In the genomic region with DNA sequence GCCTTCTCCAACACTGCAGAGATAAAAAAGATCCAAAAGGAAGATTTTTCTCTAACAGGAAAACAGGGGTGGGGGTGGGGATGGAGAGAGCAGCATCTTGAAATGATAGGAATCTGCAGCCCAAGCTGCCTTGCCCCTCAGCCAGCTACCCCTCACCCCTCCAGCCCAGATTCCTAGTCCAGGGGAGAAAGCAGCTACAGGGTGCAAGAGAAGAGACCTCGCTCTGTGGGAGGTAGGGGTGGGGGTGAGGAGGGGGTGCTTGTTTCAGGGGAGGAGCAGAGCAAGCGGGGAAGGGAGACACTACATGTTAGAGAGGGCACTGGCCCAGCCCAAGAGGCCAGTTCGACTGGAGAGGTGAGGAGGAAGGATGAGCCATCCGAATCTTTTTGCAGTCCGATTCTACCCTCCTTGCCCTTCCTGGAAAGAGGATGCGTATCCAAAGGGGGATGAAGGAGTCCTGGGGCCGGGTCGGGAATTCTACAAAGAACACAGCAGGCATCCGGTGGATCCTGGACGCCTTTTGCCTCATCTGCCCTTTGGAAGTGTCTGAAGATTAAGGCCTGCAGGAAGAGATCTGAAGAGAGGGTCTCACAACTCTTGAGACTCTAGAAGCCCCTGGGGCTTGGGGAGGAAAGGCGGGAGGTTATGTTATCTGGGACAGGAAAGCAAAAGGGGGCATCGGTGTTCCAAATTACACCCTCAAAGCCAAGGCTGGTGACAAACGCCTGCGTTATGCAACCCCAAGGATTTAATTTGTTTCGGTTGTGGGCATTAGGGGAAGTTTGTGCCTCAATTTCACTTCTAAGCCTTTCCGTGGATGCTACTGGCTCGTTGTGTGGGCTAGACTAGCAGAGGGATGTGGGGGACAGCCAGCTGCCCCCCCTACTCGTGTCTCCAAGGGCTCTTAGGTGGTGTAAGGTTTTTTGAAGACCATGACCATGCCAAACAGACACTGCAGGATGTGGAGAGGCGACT, we compare ENCODE assay signal across 12 mouse cellular contexts. TPM values are rescaled to one million over a fixed set of nuclear protein-coding genes. Genes with fewer than 3 reads are reported as not detected.
DNase-seq lines count a peak whose midpoint lies in the region; ATAC-seq and TF ChIP-seq lines count a peak whose summit lies in the region.
"Had no signal": no experiment of that assay in that cellular context is flagged by ENCODE, and none has a peak within 500 bp of the region (broad histone marks: within the 10 kb centered on the region; RNA-seq: fewer than 3 reads in every experiment).

No protein-coding gene starts in this region.

- peak overlapping the region in 1 of 2 experiments; percentile 56; a peak in 1 of 4 replicates for H3K4me3 ChIP-seq in heart, embryonic 14.5 days (ENCODE audit: control insufficient read depth in 1 of 2, insufficient read depth in 1 of 2, low read depth in 1 of 2, low read length in 2 of 2)
- H3K4me3 ChIP-seq in bone marrow macrophage, adult 2 months (ENCODE audit: insufficient read depth, low read length), result peak overlapping the region; percentile 1; the same call in 1 of the 2 replicates
- peak overlapping the region; percentile 53; the same call in 1 of the 2 replicates for H3K4me3 ChIP-seq in forebrain, embryonic 15.5 days

- TF ChIP-seq POLR2A in bone marrow macrophage, adult 2 months (IDR thresholded peaks at IDR 0.05; ENCODE audit: borderline replicate concordance, low read depth, low read length), result no peak

- WGBS in heart, embryonic 14.5 days, result 11% methylated on average over 19 of the region's 19 CpGs
- 7% methylated on average over 19 of the region's 19 CpGs for WGBS in forebrain, embryonic 15.5 days

- TF ChIP-seq CTCF in bone marrow macrophage, adult 2 months (IDR thresholded peaks at IDR 0.05; ENCODE audit: low read depth, low read length), result no peak

- no peaks in the 10 kb centered on the region for H3K9me3 ChIP-seq in heart, embryonic 14.5 days (ENCODE audit: control insufficient read depth, low read length)
- no peaks in the 10 kb centered on the region for H3K9me3 ChIP-seq in forebrain, embryonic 15.5 days

- no peak overlapping the region for H3K27ac ChIP-seq in heart, embryonic 14.5 days (replicated peaks in 1 of 2; ENCODE audit: control insufficient read depth in 1 of 2, insufficient read depth in 1 of 2, low read depth in 2 of 2, low read length in 2 of 2)
- no peak overlapping the region for H3K27ac ChIP-seq in bone marrow macrophage, adult 2 months (ENCODE audit: insufficient read depth, low read depth, low read length)
- no peak overlapping the region for H3K27ac ChIP-seq in forebrain, embryonic 15.5 days (replicated peaks)

- peaks cover under 1% of the 10 kb centered on the region; the same call in 1 of the 2 replicates for H3K36me3 ChIP-seq in heart, embryonic 14.5 days (ENCODE audit: control insufficient read depth, insufficient read depth, low read length)
- no peaks in the 10 kb centered on the region for H3K36me3 ChIP-seq in forebrain, embryonic 15.5 days

- no peak for ATAC-seq in heart, embryonic 14.5 days (ENCODE audit: insufficient number of reproducible peaks, insufficient read depth, low FRiP score, low read depth)
- ATAC-seq in forebrain, embryonic 15.5 days (replicated peaks), result no peak
- peak; percentile 54 for ATAC-seq in megakaryocyte, adult 5-6 weeks (ENCODE audit: poor library complexity, severe bottlenecking)
- ATAC-seq in erythroblast, adult 5-6 weeks (replicated peaks; ENCODE audit: low FRiP score, poor library complexity, severe bottlenecking), result no peak
- ATAC-seq: CD4-positive, CD25-positive, alpha-beta regulatory T cell, adult 4 months had no signal

- H3K4me1 ChIP-seq in heart, embryonic 14.5 days (ENCODE audit: control insufficient read depth in 2 of 2, insufficient read depth in 2 of 2, low read length in 2 of 2), result peaks cover 17 to 30% of the 10 kb centered on the region in 2 experiments
- H3K4me1 ChIP-seq in bone marrow macrophage, adult 2 months (ENCODE audit: control insufficient read depth, insufficient read depth, low read length), result peaks cover 9% of the 10 kb centered on the region
- H3K4me1 ChIP-seq in forebrain, embryonic 15.5 days, result peaks cover 16% of the 10 kb centered on the region

- H3K4me2 ChIP-seq in heart, embryonic 14.5 days (ENCODE audit: low read length), result peak overlapping the region; percentile 87; the same call in 1 of the 2 replicates
- H3K4me2 ChIP-seq in forebrain, embryonic 15.5 days (replicated peaks), result no peak overlapping the region

- H3K9ac ChIP-seq in heart, embryonic 14.5 days (ENCODE audit: low read length), result no peak overlapping the region; the same call in 1 of the 2 replicates
- no peak overlapping the region for H3K9ac ChIP-seq in forebrain, embryonic 15.5 days (replicated peaks)

- DNase-seq in heart, adult 8-10 months (ENCODE audit: low spot score), result no peak
- no peak for DNase-seq in layer of hippocampus, postnatal 36 days
- DNase-seq in ovary, adult 18-20 months (ENCODE audit: low spot score), result no peak
- DNase-seq: lung, postnatal 10 days; spleen, adult 18-20 months had no signal

- peaks cover 41% of the 10 kb centered on the region for H3K27me3 ChIP-seq in heart, embryonic 14.5 days (ENCODE audit: control insufficient read depth, insufficient read depth, low read length)
- H3K27me3 ChIP-seq in forebrain, embryonic 15.5 days, result peaks cover 46% of the 10 kb centered on the region

RNA-seq across cellular contexts. Expression of a gene that starts 1.4 kb away (rescaled TPM):
- 0.85 and 1.3 TPM in 2 replicates for polyA plus RNA-seq in heart, embryonic 14.5 days (2014; fragmentation: Nextera tagmentation; extraction: Ambion mirVana)
- total RNA-seq in heart, adult 8-10 months (2022), result 1 to 10 TPM in 1 of 4 experiments, under 1 TPM in 3; 0.38 to 2.0 (median 0.60) TPM
- polyA plus RNA-seq in bone marrow macrophage, adult 2 months (2012; ENCODE audit: insufficient read depth, insufficient read length, missing spikeins), result not detected in 2 replicates
- 0.61 and 0.76 TPM in 2 replicates for polyA plus RNA-seq in forebrain, embryonic 15.5 days (2015; fragmentation: Nextera tagmentation; extraction: Ambion mirVana)
- not detected in 2 replicates for total RNA-seq in megakaryocyte, adult 5-6 weeks (2015)
- total RNA-seq in megakaryocyte, adult 5-6 weeks (2017), result not detected in 2 replicates
- total RNA-seq in layer of hippocampus, postnatal 36 days (2021), result under 1 TPM; 0.23 to 0.52 TPM
- not detected in 2 replicates for total RNA-seq in erythroblast, adult 5-6 weeks (2015; ENCODE audit: low replicate concordance)
- total RNA-seq in erythroblast, adult 5-6 weeks (2017; ENCODE audit: low replicate concordance), result not detected in 2 replicates
- total RNA-seq: neutrophil, adult 5-6 weeks had no signal
